Mouse (Mus musculus) G1E (cell line): ENCODE data around the gene Eif4b. TPM values are rescaled to one million over a fixed set of nuclear protein-coding genes. Genes with fewer than 3 reads are reported as not detected.

Experiments
- ATAC-seq: 2 replicates; pipeline ENCODE4 v1.8.0; 2016; ENCODE audit warnings: mild to moderate bottlenecking; ENCODE audit not compliant: insufficient number of reproducible peaks, poor library complexity, low FRiP score, severe bottlenecking; ENCODE audit errors: extremely low read depth
- DNase-seq: peaks from one replicate; pipeline ENCODE4 v3.0.0; 2012; ENCODE audit warnings: low spot score
- H3K27me3 ChIP-seq: 2 replicates; pipeline ENCODE4 v1.6.1; 2012; ENCODE audit warnings: mild to moderate bottlenecking, low read length, inconsistent platforms; ENCODE audit not compliant: insufficient read depth
- H3K36me3 ChIP-seq: replicated peaks from 2 replicates; pipeline ENCODE3; 2012; ENCODE audit warnings: mild to moderate bottlenecking, inconsistent platforms
- H3K4me1 ChIP-seq: 2 replicates; pipeline ENCODE4 v1.6.1; 2012; ENCODE audit warnings: low read depth, low read length, inconsistent platforms, mixed read lengths; ENCODE audit not compliant: insufficient read depth
- H3K4me3 ChIP-seq: 2 replicates; pipeline ENCODE4 v1.5.1; 2012; ENCODE audit warnings: low read depth, mild to moderate bottlenecking, inconsistent platforms, low read length, moderate library complexity, mixed read lengths
- H3K9me3 ChIP-seq: replicated peaks from 2 replicates; pipeline ENCODE4 v1.6.1; 2012; ENCODE audit warnings: inconsistent platforms
- CTCF ChIP-seq: IDR thresholded peaks from 2 replicates; pipeline ENCODE4 v1.5.1; 2012; ENCODE audit warnings: low read depth, low read length, inconsistent platforms, mixed read lengths
- GATA1 ChIP-seq: IDR thresholded peaks from 2 replicates; pipeline ENCODE4 v1.6.1; 2012; ENCODE audit warnings: borderline replicate concordance, low read length, inconsistent platforms, mixed read lengths
- GATA2 ChIP-seq: IDR thresholded peaks from 2 replicates; pipeline ENCODE4 v1.6.1; 2012; ENCODE audit warnings: low read depth, low read length, inconsistent platforms, borderline replicate concordance
- POLR2AphosphoS5 ChIP-seq: IDR thresholded peaks from 2 replicates; pipeline ENCODE4 v1.6.1; 2012; ENCODE audit warnings: low read depth, low read length, inconsistent platforms; ENCODE audit not compliant: insufficient replicate concordance
- TAL1 ChIP-seq: conservative IDR thresholded peaks from 2 replicates; pipeline ENCODE4 v1.6.1; 2012; ENCODE audit warnings: low read depth, low read length, inconsistent platforms, mixed read lengths
- polyA plus RNA-seq: library from polyadenylated mRNA; stranded (reverse); fragments of >175 nt; gene quantifications from 2 replicates; pipeline ENCODE4 v1.2.3, GENCODE M21; 2012
- total RNA-seq, 2 experiments: library from RNA; stranded (forward) in 1 of 2; stranded (reverse) in 1 of 2; fragments of 200-1000 nt in 1 of 2; fragments of >200 nt in 1 of 2; fragmentation: Nextera tagmentation in 1 of 2; gene quantifications; 2 replicates each; pipeline ENCODE4 v1.2.3; 2014 to 2017

Gene Eif4b
- total and polyA plus RNA-seq, 3 experiments, result 223 to 439 (median 435) TPM

DNA sequence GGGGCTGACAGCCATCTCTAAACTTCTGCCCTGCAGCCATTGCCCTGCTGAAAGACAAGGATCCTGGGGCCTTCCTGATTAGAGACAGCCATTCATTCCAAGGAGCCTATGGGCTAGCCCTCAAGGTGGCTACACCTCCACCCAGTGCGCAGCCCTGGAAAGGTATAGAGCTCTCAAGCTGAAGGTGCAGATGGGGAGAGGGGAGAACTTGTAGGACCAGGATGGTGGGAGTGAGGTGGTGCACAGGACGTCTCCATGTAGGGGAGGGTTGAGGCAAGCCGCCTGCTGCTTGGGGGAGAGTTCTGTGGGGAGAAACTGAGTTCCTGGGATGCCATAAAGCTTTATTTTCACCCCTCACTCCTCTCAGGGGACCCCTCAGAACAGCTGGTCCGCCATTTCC lies 40.1 kb downstream of the Eif4b start:
- ATAC-seq (no peak), DNase-seq (no peak)
- H3K4me3 ChIP-seq, result no peak overlapping the region
- H3K4me1 ChIP-seq, result peaks cover 42% of the 10 kb centered on the region
- H3K27me3 ChIP-seq, result peaks cover 33% of the 10 kb centered on the region
- no peak for TF ChIP-seq CTCF
- TF ChIP-seq GATA1, result no peak
- TF ChIP-seq TAL1, result no peak
- TF ChIP-seq GATA2, result no peak
- TF ChIP-seq POLR2AphosphoS5, result no peak
- peaks cover 37% of the 10 kb centered on the region for H3K36me3 ChIP-seq
- H3K9me3 ChIP-seq, result no peaks in the 10 kb centered on the region

DNA sequence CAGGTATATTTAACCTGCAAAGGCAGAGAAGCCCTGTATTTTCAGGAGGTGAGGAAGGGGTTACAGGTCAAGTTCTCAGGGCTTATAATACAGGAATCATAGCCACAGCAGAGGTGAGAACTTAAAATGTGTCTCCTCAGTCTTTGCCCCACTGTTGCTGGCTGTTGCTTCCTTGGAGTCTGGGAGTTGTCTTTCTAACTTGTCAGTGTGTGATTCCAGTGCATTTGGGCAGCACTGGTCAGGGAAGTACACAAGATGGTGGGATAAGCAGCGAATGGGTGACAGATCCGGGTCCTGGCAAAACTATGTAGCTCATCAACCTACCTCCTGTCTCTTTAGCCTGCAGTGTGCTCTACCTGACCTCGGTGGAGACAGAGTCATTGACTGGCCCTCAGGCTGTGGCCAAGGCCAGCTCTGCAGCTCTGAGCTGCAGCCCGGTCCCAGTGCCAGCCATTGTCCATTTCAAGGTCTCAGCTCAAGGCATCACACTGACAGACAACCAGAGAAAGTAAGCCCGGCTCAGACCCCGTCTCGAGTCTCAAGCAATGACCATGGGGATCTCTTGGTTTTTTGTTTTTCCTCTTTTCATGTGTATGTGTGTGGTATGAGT lies 41.2 kb downstream of the Eif4b start:
- ATAC-seq, result no peak
- no peaks in the 10 kb centered on the region for H3K9me3 ChIP-seq
- H3K4me1 ChIP-seq, result peaks cover 33% of the 10 kb centered on the region
- peaks cover 48% of the 10 kb centered on the region for H3K36me3 ChIP-seq
- H3K4me3 ChIP-seq, result no peak overlapping the region
- TF ChIP-seq GATA1, result no peak
- TF ChIP-seq TAL1, result no peak
- no peak for TF ChIP-seq POLR2AphosphoS5
- no peak for TF ChIP-seq GATA2
- no peak for TF ChIP-seq CTCF
- H3K27me3 ChIP-seq, result peaks cover 29% of the 10 kb centered on the region
- no peak for DNase-seq

DNA sequence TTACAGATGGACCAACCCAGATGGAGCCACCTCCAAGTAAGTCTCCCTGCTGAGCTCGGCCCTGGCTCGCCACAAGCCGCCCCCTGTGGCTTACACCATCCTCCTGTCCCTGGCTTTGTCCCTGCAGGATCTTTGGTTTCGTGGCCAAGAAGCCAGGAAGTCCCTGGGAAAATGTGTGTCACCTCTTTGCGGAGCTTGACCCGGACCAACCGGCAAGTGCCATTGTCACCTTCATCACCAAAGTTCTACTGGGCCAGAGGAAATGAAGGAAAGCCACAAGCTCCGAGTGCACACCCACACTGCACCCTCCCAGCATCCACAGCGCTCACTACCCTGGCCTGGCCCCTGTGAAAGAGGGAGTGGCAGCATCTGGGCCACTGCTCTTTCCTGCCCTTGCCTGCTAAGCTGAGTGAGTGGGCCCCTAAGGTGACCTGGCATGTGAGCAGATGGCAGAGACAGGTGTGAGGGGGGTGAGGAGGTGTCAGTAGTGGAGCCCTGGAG lies 42.2 kb downstream of the Eif4b start:
- H3K9me3 ChIP-seq, result no peaks in the 10 kb centered on the region
- H3K36me3 ChIP-seq, result peaks cover 58% of the 10 kb centered on the region
- DNase-seq (no peak), ATAC-seq (peak; percentile 55)
- H3K4me1 ChIP-seq, result peaks cover 26% of the 10 kb centered on the region
- H3K4me3 ChIP-seq, result peak overlapping the region; percentile 38; the same call in 1 of the 2 replicates
- H3K27me3 ChIP-seq, result peaks cover 22% of the 10 kb centered on the region
- TF ChIP-seq GATA1 (no peak), TAL1 (no peak), CTCF (no peak), GATA2 (no peak)

DNA sequence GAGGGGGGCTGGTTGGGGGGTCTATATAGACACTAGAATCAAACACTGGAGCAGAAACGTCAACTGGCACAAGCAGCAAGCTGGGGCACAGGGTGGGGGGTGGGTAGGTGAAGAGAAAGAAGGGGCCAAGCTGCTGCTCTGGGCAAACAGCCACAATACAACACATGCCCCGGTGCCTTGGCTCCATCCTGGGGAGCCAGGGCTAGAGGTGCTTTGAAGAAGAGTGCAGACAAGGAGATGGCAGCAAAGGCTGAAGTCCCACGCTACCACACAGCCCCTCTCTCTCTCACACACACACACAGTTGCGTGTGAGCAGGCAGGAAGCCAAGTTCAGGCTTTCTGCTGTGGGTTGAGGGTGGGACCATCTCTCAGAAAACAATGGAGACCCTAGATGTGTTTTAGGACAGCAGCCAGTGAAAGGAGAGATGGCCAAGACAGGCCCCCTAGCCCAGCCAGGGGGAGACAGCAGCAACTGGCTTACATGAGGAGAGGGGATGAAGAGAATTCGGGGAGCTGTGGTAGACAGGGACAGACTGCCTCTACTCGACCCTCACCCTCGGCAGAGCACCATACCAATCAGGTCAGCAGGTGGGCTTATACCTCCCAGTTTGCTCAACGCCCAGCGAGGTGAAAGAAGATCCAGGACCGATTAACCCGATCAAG lies 43.3 kb downstream of the Eif4b start:
- Histone ChIP-seq H3K27me3 (peaks cover 11% of the 10 kb centered on the region), H3K4me1 (peaks cover 21% of the 10 kb centered on the region), H3K9me3 (no peaks in the 10 kb centered on the region), H3K4me3 (no peak overlapping the region), H3K36me3 (peaks cover 69% of the 10 kb centered on the region)
- no peak for DNase-seq
- no peak for TF ChIP-seq GATA1
- no peak for ATAC-seq

DNA sequence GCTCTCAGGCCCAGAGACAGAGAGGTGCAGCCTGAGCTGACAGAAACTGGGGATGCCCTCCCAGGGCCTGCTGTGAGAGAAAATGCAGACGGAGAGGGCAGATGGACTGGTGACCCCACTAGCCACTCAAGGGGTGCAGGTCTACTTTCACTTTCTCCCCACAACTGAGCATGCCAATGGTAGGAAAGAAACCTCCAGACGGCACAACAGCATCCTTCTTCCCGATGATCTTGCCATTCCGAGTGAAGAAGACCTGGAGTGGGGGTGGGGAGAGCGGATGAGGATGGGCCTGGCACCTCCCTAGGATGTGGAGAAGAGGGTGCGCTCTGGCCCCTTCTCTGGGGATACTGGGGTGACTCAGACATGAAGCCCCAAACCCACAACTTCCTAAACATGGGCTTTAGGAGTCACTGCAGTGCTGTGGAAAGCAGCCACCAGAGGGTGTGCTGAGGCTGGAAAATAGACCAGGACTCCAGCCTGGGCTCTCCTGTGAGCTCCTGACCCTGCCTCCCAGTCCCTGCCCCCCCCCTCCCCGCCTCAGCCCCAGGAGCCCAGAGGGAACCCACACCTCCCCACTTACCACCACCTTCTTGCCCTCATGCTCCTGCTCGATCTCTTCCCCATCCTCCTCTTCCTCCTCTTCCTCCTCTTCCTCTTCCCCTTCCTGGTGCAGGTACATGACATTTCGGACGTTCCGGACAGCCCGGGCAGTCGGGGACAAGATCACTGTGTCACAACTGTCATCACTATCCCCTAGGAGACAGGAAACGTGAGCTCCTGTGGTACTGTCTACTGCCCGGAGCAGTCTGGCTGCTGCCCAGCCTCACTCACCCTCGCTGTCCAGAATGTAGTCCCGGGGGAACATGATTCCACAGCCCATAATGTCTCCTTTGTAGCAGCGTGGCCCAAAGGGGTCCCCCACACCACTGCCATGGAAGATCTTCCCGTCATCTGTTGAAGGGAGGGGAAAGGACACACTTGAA lies 44.2 kb downstream of the Eif4b start:
- peaks cover 3% of the 10 kb centered on the region; the same call in 1 of the 2 replicates for H3K27me3 ChIP-seq
- DNase-seq (no peak), ATAC-seq (no peak)
- no peak for TF ChIP-seq POLR2AphosphoS5
- no peak for TF ChIP-seq CTCF
- TF ChIP-seq GATA1, result no peak
- TF ChIP-seq GATA2, result no peak
- TF ChIP-seq TAL1, result no peak
- H3K4me1 ChIP-seq, result peaks cover 21% of the 10 kb centered on the region
- H3K36me3 ChIP-seq, result peaks cover 77% of the 10 kb centered on the region
- H3K9me3 ChIP-seq, result no peaks in the 10 kb centered on the region
- H3K4me3 ChIP-seq, result no peak overlapping the region

DNA sequence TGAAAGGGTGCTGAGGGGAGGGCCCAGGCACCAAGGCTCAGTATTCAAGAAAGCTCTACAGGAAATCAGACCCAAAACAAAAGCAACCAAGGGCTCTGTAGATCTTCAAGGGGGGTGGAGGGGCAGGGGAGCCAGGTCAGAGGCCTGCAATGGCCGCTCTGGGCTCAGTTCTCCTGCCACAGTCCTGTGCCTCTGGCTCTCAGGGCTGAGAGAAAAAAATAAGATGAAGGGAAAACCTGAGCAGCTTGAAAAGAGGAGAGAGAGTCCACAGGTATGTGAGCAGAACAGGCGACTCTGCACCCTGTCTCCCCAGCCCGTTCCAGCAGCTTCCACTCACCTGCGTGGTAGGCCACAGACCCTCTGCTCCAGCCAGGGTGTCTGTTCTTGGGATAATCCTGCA lies 45.0 kb downstream of the Eif4b start:
- no peaks in the 10 kb centered on the region for H3K9me3 ChIP-seq

More for the DNA sequence above, 45.0 kb downstream of the Eif4b start:
- DNase-seq, result no peak
- no peak overlapping the region for H3K4me3 ChIP-seq
- H3K4me1 ChIP-seq, result peaks cover 21% of the 10 kb centered on the region
- TF ChIP-seq GATA2 (no peak), GATA1 (no peak), TAL1 (no peak), POLR2AphosphoS5 (no peak), CTCF (no peak)
- no peak for ATAC-seq
- no peaks in the 10 kb centered on the region for H3K27me3 ChIP-seq
- peaks cover 83% of the 10 kb centered on the region for H3K36me3 ChIP-seq
